Mouse (Mus musculus) testis, adult 2 months (tissue): ENCODE results near the gene Xrcc6. TPM values are rescaled to one million over a fixed set of nuclear protein-coding genes. Genes with fewer than 3 reads are reported as not detected.
A peak's percentile ranks its signal among the peaks of the same experiment; 100 is the strongest.

ENCODE experiments used
- H3K27ac ChIP-seq: fragments of 200-500 bp; 2 replicates; pipeline ENCODE4 v1.5.1; 2012; ENCODE audit warnings: low read depth, low read length; ENCODE audit not compliant: control insufficient read depth, insufficient read depth
- H3K27me3 ChIP-seq: fragments of 200-500 bp; 2 replicates; pipeline ENCODE4 v1.6.1; 2012; ENCODE audit warnings: mild to moderate bottlenecking, low read length, moderate library complexity; ENCODE audit not compliant: control insufficient read depth, insufficient read depth
- H3K36me3 ChIP-seq: fragments of 200-500 bp; 2 replicates; pipeline ENCODE4 v1.6.1; 2012; ENCODE audit warnings: mild to moderate bottlenecking, low read length; ENCODE audit not compliant: control insufficient read depth, insufficient read depth
- H3K4me1 ChIP-seq: fragments of 200-500 bp; 2 replicates; pipeline ENCODE4 v1.6.1; 2012; ENCODE audit warnings: low read length; ENCODE audit not compliant: control insufficient read depth, insufficient read depth
- H3K4me3 ChIP-seq: fragments of 200-500 bp; 2 replicates; pipeline ENCODE4 v1.5.1; 2012; ENCODE audit warnings: low read depth, mild to moderate bottlenecking, low read length, moderate library complexity, mixed read lengths; ENCODE audit not compliant: control insufficient read depth
- CTCF ChIP-seq: fragments of 200-500 bp; IDR thresholded peaks from 2 replicates; pipeline ENCODE4 v1.5.1; 2012; ENCODE audit warnings: low read depth, mild to moderate bottlenecking, inconsistent platforms, low read length, moderate library complexity; ENCODE audit not compliant: control insufficient read depth, insufficient read depth, insufficient replicate concordance
- POLR2A ChIP-seq: fragments of 200-500 bp; IDR thresholded peaks from 2 replicates; pipeline ENCODE4 v1.6.1; 2012; ENCODE audit warnings: low read depth, mild to moderate bottlenecking, inconsistent platforms, low read length, moderate library complexity; ENCODE audit not compliant: control insufficient read depth
- polyA plus RNA-seq: library from polyadenylated mRNA; depleted of rRNA; stranded (reverse); fragments of >200 nt; gene quantifications from 2 replicates; pipeline ENCODE4 v1.2.3, GENCODE M21; 2012

Xrcc6 gene
- polyA plus RNA-seq, 1 experiment: 16.7 TPM

GRCm38 (mm10) chr15:81956457-81956856 is 31.2 kb upstream of the Xrcc6 start:
- Histone ChIP-seq H3K4me1 (peaks cover 8% of the 10 kb centered on the region), H3K27ac (no peak overlapping the region), H3K4me3 (no peak overlapping the region), H3K36me3 (no peaks in the 10 kb centered on the region), H3K27me3 (no peaks in the 10 kb centered on the region)
- TF ChIP-seq POLR2A: no peak
- peak; percentile 84 for TF ChIP-seq CTCF

- Histone ChIP-seq H3K36me3 (no peaks in the 10 kb centered on the region), H3K4me3 (no peak overlapping the region), H3K4me1 (peaks cover 10% of the 10 kb centered on the region), H3K27me3 (no peaks in the 10 kb centered on the region), H3K27ac (no peak overlapping the region)
- TF ChIP-seq POLR2A (no peak), CTCF (no peak)
Measured at GRCm38 (mm10) chr15:81957598-81957997, 30.0 kb upstream of the Xrcc6 start.

GRCm38 (mm10) chr15:81958906-81959305 is 28.7 kb upstream of the Xrcc6 start:
- Histone ChIP-seq H3K36me3 (no peaks in the 10 kb centered on the region), H3K4me3 (no peak overlapping the region), H3K27me3 (no peaks in the 10 kb centered on the region), H3K4me1 (peaks cover 10% of the 10 kb centered on the region), H3K27ac (no peak overlapping the region)
- no peak for TF ChIP-seq CTCF
- no peak for TF ChIP-seq POLR2A

DNA sequence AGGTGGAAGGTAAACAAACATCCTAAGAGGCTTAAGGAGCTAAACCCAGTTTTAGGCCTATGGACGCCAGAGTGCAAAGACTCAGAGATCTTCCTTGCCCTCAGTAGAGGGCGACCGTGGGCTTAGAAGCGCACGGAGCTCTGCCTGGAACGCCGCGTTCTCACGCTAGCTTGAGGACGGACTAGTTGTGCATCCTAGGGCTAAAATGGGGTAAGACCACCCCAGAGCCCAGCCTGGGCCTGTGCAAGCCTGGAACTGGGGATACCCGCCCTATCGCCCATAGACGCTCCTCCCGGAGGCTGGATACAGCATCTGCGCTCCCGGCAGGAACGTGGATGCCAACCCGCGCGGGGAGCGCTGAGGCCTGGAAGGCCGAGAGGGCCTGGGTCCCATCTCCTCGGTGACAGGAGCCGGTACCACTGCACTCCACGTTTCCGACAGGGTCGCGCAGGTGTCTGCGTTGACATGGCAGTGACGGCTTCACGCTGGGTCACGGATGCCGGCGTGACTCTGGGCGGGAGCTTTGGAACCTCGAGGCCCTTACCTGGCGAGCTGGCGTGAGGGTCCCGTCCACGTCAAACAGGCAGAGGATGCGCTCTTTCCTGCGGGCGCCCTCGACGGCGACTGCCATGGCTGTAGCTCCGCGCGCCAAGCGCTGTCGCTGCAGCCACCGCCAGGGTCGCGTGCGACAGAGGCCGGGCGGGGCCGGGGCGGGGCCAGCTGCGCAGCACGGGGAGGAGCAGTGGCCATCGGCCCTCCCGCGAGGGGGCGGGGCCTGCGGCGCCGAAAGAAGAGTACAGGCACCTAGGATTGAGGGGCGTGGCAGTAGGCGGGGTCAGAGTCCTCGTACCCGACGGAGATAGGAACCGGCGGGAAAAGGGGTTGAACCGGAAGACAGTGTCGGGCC is 27.2 kb upstream of the Xrcc6 start, which contains the start of gene Pmm1:
Pmm1 (minus strand) TSS at position 760 of the 907 bp plus-strand sequence.
- peak; percentile 48; the same call in 1 of the 2 replicates for TF ChIP-seq POLR2A
- TF ChIP-seq CTCF: peak; percentile 66; the same call in 1 of the 2 replicates
- peak within 1 kb of the TSS; percentile 88 for H3K4me3 ChIP-seq

GRCm38 (mm10) chr15:81961078-81961451 is 26.6 kb upstream of the Xrcc6 start:
- TF ChIP-seq POLR2A: no peak
- TF ChIP-seq CTCF: no peak
- H3K27me3 ChIP-seq: no peaks in the 10 kb centered on the region
- peak overlapping the region; percentile 88 for H3K4me3 ChIP-seq
- H3K4me1 ChIP-seq: peaks cover 10% of the 10 kb centered on the region
- H3K27ac ChIP-seq: no peak overlapping the region
- H3K36me3 ChIP-seq: no peaks in the 10 kb centered on the region

More for the DNA sequence above, 27.2 kb upstream of the Xrcc6 start, which contains the start of gene Pmm1:
- Histone ChIP-seq H3K27me3 (no peaks in the 10 kb centered on the region), H3K4me1 (peaks cover 10% of the 10 kb centered on the region), H3K36me3 (no peaks in the 10 kb centered on the region), H3K27ac (peak within 1 kb of the TSS; percentile 61)

GRCm38 (mm10) chr15:81964262-81964661 is 23.4 kb upstream of the Xrcc6 start:
- TF ChIP-seq POLR2A: no peak
- no peak for TF ChIP-seq CTCF

DNA sequence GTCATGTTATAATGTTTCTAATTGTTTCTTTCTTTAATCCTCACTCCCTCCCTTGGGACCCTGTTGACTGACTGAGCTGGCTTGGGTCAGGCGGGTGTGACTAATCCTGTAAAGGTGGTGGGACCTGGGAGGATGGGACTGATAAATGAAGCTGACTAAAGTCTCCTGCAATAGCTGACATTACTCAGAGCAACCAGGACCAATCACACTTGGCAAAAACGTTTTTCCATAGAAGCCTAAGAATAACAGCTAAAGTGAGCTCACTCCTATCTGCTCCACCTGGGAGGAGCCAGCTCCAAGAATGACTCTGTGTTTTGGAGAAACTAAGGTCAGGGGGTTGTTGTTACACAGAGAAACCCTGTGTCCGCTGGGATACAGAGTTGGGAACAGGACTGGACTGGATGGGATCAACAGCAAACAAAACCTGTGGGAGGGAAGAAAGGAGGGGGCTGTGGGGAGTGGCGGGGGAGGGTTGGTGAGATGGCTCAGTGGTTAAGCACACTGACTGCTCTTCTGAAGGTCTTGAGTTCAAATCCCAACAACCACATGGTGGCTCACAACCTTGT is 22.6 kb upstream of the Xrcc6 start:
- H3K4me3 ChIP-seq: no peak overlapping the region
- H3K36me3 ChIP-seq: no peaks in the 10 kb centered on the region
- TF ChIP-seq POLR2A: no peak
- TF ChIP-seq CTCF: no peak
- H3K4me1 ChIP-seq: peaks cover 6% of the 10 kb centered on the region
- no peak overlapping the region for H3K27ac ChIP-seq
- H3K27me3 ChIP-seq: no peaks in the 10 kb centered on the region

More at GRCm38 (mm10) chr15:81964262-81964661, 23.4 kb upstream of the Xrcc6 start:
- no peak overlapping the region for H3K4me3 ChIP-seq
- H3K27me3 ChIP-seq: no peaks in the 10 kb centered on the region
- H3K27ac ChIP-seq: no peak overlapping the region
- peaks cover 10% of the 10 kb centered on the region for H3K4me1 ChIP-seq
- H3K36me3 ChIP-seq: no peaks in the 10 kb centered on the region
